Mouse (Mus musculus): ENCODE results near the gene Sh3rf1. TPM values are rescaled to one million over a fixed set of nuclear protein-coding genes. Genes with fewer than 3 reads are reported as not detected.

Sh3rf1 gene
- polyA plus RNA-seq, 1 experiment, result 18.3 TPM

DNA sequence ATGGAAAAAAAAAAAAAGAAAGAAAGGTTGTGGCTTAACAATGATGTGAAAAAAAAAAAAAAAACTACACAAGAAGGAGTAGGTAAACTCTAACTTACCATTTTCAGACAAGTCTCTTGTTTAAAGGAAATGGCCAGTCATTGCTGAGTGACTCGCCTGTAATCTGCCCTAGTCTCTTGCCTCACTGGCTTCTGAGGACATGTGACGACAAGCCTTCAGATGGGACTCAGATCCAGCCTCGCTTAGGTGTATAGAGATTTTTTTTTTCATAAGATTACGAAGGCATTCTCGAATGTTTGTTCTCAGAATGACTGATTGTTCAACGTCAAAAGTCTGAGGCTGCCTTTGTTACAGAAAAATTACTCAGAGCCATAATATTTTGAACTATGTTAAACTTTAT, 116.0 kb downstream of the Sh3rf1 start:
- 86% methylated on average over 6 of the region's 6 CpGs for WGBS
- H3K27me3 ChIP-seq (ENCODE audit: control insufficient read depth, insufficient read depth, low read length), result no peaks in the 10 kb centered on the region
- peaks cover 4% of the 10 kb centered on the region; the same call in 1 of the 2 replicates for H3K4me1 ChIP-seq (ENCODE audit: control insufficient read depth, insufficient read depth, insufficient read length, low read length)
- TF ChIP-seq CTCF (IDR thresholded peaks at IDR 0.05; ENCODE audit: extremely low read depth, insufficient read length, insufficient replicate concordance, low read depth, low read length) (no peak), POLR2A (IDR thresholded peaks at IDR 0.05; ENCODE audit: low read depth, low read length) (no peak)
- H3K27ac ChIP-seq (ENCODE audit: insufficient read depth, low read depth, low read length), result no peak overlapping the region
- H3K4me3 ChIP-seq (ENCODE audit: low read depth, low read length), result no peak overlapping the region
- H3K36me3 ChIP-seq (ENCODE audit: control insufficient read depth, insufficient read depth, low read length), result peaks cover 12% of the 10 kb centered on the region

DNA sequence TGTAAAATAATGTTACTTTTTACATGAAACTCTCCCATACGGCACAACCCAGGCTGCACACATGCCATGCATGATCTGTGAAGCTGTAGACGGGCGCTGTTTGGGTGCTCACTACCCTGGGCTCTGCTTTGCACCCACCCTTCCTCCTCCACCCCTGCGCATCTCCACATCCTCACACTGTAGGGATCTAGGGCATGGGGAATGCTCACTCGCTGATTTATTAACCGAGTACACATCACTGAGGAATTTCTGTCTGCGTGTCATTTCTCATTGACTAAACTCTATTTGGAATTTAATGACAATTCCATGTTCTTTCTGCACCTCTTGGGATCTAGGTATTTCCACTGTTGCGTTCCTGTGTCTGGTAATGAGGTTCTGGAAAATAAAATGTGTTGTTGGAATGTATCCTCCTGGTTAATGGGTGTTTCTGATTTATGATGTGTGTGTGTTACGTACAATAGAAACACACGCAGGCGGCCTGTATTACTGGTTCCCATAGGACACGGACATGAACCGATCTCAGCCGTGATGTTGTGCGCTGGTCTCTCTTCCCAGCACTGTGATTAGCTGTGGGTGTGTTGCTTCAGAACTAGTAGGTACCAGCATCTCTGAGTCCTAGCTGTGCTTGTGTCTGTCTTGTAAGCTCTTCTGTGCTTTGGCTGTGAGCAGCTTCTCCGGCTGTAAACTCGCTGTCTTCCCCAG, 116.8 kb downstream of the Sh3rf1 start:
- Histone ChIP-seq H3K36me3 (ENCODE audit: control insufficient read depth, insufficient read depth, low read length) (peaks cover 9% of the 10 kb centered on the region), H3K27me3 (ENCODE audit: control insufficient read depth, insufficient read depth, low read length) (no peaks in the 10 kb centered on the region), H3K27ac (ENCODE audit: insufficient read depth, low read depth, low read length) (no peak overlapping the region), H3K4me3 (ENCODE audit: low read depth, low read length) (no peak overlapping the region), H3K4me1 (ENCODE audit: control insufficient read depth, insufficient read depth, insufficient read length, low read length) (peaks cover 4% of the 10 kb centered on the region; the same call in 1 of the 2 replicates)
- WGBS, result 96% methylated on average over 17 of the region's 17 CpGs
- TF ChIP-seq POLR2A (IDR thresholded peaks at IDR 0.05; ENCODE audit: low read depth, low read length) (no peak), CTCF (IDR thresholded peaks at IDR 0.05; ENCODE audit: extremely low read depth, insufficient read length, insufficient replicate concordance, low read depth, low read length) (no peak)

- no peak for TF ChIP-seq CTCF (IDR thresholded peaks at IDR 0.05; ENCODE audit: extremely low read depth, insufficient read length, insufficient replicate concordance, low read depth, low read length)
- no peak for TF ChIP-seq POLR2A (IDR thresholded peaks at IDR 0.05; ENCODE audit: low read depth, low read length)
- Histone ChIP-seq H3K27ac (ENCODE audit: insufficient read depth, low read depth, low read length) (no peak overlapping the region), H3K36me3 (ENCODE audit: control insufficient read depth, insufficient read depth, low read length) (peaks cover 3% of the 10 kb centered on the region; the same call in 1 of the 2 replicates), H3K4me3 (ENCODE audit: low read depth, low read length) (no peak overlapping the region), H3K4me1 (ENCODE audit: control insufficient read depth, insufficient read depth, insufficient read length, low read length) (peaks cover 4% of the 10 kb centered on the region; the same call in 1 of the 2 replicates), H3K27me3 (ENCODE audit: control insufficient read depth, insufficient read depth, low read length) (no peaks in the 10 kb centered on the region)
- 67% methylated on average over 12 of the region's 12 CpGs for WGBS
These were observed 118.1 kb downstream of the Sh3rf1 start for GRCm38 (mm10) chr8:61341587-61342441.

DNA sequence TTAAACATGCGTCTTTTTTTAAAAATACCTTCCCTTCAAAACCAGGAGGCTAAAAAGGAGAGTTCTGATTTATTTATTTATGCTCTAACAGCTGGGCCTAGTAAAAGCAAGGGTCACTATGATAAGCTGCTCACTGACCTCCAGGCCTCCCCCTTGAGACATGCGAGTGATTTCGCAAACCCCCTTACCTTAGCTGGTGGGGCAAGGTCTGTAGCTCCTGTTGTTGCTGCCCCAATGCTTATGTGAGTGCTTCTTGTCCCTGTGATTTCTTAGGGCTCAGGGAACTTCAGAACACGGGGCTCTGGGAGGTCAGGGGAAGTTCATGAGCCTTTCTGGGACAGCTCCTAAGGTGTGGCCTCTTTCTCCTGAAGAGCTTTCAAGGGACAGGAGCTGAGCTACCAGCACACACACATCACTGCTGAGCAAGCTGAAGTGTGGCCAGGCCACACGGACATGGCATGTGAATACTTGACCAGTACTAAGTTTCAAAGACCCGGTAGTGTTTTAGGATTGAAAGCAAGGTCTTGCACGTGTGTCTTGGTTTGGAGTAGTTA, 118.9 kb downstream of the Sh3rf1 start:
- 73% methylated on average over 7 of the region's 7 CpGs for WGBS
- Histone ChIP-seq H3K4me3 (ENCODE audit: low read depth, low read length) (no peak overlapping the region), H3K36me3 (ENCODE audit: control insufficient read depth, insufficient read depth, low read length) (peaks cover 3% of the 10 kb centered on the region; the same call in 1 of the 2 replicates), H3K4me1 (ENCODE audit: control insufficient read depth, insufficient read depth, insufficient read length, low read length) (peaks cover 5% of the 10 kb centered on the region; the same call in 1 of the 2 replicates), H3K27ac (ENCODE audit: insufficient read depth, low read depth, low read length) (peak overlapping the region; percentile 33; the same call in 1 of the 2 replicates), H3K27me3 (ENCODE audit: control insufficient read depth, insufficient read depth, low read length) (no peaks in the 10 kb centered on the region)
- TF ChIP-seq POLR2A (IDR thresholded peaks at IDR 0.05; ENCODE audit: low read depth, low read length), result no peak
- no peak for TF ChIP-seq CTCF (IDR thresholded peaks at IDR 0.05; ENCODE audit: extremely low read depth, insufficient read length, insufficient replicate concordance, low read depth, low read length)

DNA sequence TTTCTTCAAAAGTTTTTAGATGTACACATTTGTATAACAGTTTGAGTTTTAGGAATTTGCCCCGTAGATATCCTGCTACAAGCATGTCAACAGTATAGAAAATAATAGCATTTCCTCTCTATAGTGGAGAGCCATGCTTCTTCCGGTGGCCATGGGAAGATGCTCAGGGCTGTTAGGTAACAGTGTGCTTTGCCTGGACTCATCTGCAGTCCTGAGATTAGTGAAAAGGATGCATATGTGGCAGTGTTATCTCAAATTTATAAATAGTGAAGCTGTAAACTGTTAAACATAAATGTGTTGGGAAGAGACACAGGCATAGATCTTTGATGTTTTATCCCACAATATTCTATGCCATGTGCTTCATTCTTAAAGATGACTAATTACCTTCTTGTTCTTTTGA, 120.8 kb downstream of the Sh3rf1 start:
- H3K4me3 ChIP-seq (ENCODE audit: low read depth, low read length), result no peak overlapping the region
- TF ChIP-seq POLR2A (IDR thresholded peaks at IDR 0.05; ENCODE audit: low read depth, low read length) (no peak), CTCF (IDR thresholded peaks at IDR 0.05; ENCODE audit: extremely low read depth, insufficient read length, insufficient replicate concordance, low read depth, low read length) (no peak)
- H3K27me3 ChIP-seq (ENCODE audit: control insufficient read depth, insufficient read depth, low read length), result no peaks in the 10 kb centered on the region
- 90% methylated on average over 2 of the region's 2 CpGs for WGBS
- no peak overlapping the region for H3K27ac ChIP-seq (ENCODE audit: insufficient read depth, low read depth, low read length)
- H3K4me1 ChIP-seq (ENCODE audit: control insufficient read depth, insufficient read depth, insufficient read length, low read length), result peaks cover 10% of the 10 kb centered on the region; the same call in 1 of the 2 replicates
- H3K36me3 ChIP-seq (ENCODE audit: control insufficient read depth, insufficient read depth, low read length), result peaks cover 4% of the 10 kb centered on the region; the same call in 1 of the 2 replicates

GRCm38 (mm10) chr8:61346941-61347340, 123.3 kb downstream of the Sh3rf1 start:
- 91% methylated on average over 6 of the region's 6 CpGs for WGBS

More at GRCm38 (mm10) chr8:61346941-61347340, 123.3 kb downstream of the Sh3rf1 start:
- peaks cover 10% of the 10 kb centered on the region; the same call in 1 of the 2 replicates for H3K4me1 ChIP-seq (ENCODE audit: control insufficient read depth, insufficient read depth, insufficient read length, low read length)
- no peak for TF ChIP-seq CTCF (IDR thresholded peaks at IDR 0.05; ENCODE audit: extremely low read depth, insufficient read length, insufficient replicate concordance, low read depth, low read length)
- TF ChIP-seq POLR2A (IDR thresholded peaks at IDR 0.05; ENCODE audit: low read depth, low read length), result no peak
- no peak overlapping the region for H3K4me3 ChIP-seq (ENCODE audit: low read depth, low read length)
- H3K36me3 ChIP-seq (ENCODE audit: control insufficient read depth, insufficient read depth, low read length), result peaks cover 12% of the 10 kb centered on the region
- no peak overlapping the region for H3K27ac ChIP-seq (ENCODE audit: insufficient read depth, low read depth, low read length)
- H3K27me3 ChIP-seq (ENCODE audit: control insufficient read depth, insufficient read depth, low read length), result no peaks in the 10 kb centered on the region
